Mouse (Mus musculus): ENCODE results near the gene Fgl2. TPM values are rescaled to one million over a fixed set of nuclear protein-coding genes. Genes with fewer than 3 reads are reported as not detected.

Gene Fgl2
- polyA plus RNA-seq, 2 experiments, result 0.99 to 1.8 TPM

DNA sequence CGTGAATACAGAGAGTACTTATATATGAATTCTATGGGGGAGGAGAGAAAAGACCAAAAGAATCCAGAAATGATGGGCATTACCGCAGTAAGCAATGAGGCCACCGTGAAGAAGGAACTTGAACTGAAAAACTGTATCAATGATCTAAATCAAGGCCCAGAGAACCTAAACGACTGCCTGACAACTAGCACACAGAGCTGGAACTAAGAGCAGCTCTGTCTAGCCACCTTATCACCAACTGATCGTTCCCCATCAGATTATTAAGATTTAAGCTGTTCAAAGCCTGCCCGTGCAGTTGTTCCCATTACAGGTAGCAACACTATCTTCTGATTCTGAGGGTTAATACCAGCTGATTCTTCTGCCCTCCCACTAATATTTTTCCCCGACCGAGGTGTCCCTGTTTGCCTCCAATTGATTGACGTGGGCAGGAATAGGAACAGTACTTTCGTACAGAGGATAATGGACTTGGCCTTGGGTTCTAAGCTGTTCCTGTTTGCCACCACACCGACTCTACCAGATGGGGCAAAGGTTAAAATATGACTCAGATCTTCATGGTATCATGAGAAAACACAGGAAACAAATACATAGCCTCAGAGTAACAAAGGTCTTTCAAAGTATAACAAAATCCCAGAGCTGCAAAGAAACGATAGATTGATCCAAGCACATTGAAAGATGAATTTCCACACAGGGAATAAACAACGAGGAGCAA lies 12.0 kb downstream of the Fgl2 start:
- WGBS, result 83% methylated on average over 13 of the region's 13 CpGs
- Histone ChIP-seq H3K27ac (replicated peaks; ENCODE audit: low read depth, low read length) (no peak overlapping the region), H3K9ac (ENCODE audit: low read depth, low read length, severe bottlenecking) (no peak overlapping the region), H3K4me3 (replicated peaks; ENCODE audit: low read length) (no peak overlapping the region), H3K4me2 (replicated peaks; ENCODE audit: low read depth, low read length, severe bottlenecking) (no peak overlapping the region), H3K4me1 (ENCODE audit: control insufficient read depth, insufficient read depth, low read length) (peaks cover 6% of the 10 kb centered on the region; the same call in 1 of the 2 replicates), H3K9me3 (ENCODE audit: control insufficient read depth, low read length) (no peaks in the 10 kb centered on the region), H3K36me3 (ENCODE audit: control insufficient read depth, insufficient read depth, low read length) (no peaks in the 10 kb centered on the region), H3K27me3 (ENCODE audit: control insufficient read depth, insufficient read depth, low read length) (no peaks in the 10 kb centered on the region)
- no peak for ATAC-seq (ENCODE audit: low FRiP score, low read depth)
- no peak for TF ChIP-seq POLR2A (IDR thresholded peaks at IDR 0.05; ENCODE audit: borderline replicate concordance, extremely low read depth, insufficient read depth, insufficient read length)
- DNase-seq (ENCODE audit: low spot score), result no peak

DNA sequence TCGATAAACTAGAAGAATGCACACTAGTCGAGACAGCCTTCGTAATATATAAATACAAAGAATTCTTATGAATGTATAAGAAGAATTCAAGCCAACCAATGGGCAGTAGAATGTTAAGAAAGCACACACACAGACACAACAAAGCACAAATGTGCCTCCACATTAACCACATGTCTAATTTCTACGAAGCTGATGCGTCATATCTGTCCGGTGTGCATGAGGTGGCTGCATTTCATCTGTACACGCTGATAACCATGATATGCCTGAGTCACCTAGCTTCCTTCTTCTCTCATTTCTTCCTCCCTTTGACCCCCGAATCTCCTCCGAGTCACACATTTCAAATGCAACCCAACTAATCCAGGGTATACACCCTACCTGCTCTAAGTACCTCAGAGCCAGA lies 12.5 kb downstream of the Fgl2 start:
- H3K4me3 ChIP-seq (replicated peaks; ENCODE audit: low read length), result no peak overlapping the region
- H3K36me3 ChIP-seq (ENCODE audit: control insufficient read depth, insufficient read depth, low read length), result no peaks in the 10 kb centered on the region
- no peaks in the 10 kb centered on the region for H3K9me3 ChIP-seq (ENCODE audit: control insufficient read depth, low read length)
- no peak overlapping the region for H3K4me2 ChIP-seq (replicated peaks; ENCODE audit: low read depth, low read length, severe bottlenecking)
- TF ChIP-seq POLR2A (IDR thresholded peaks at IDR 0.05; ENCODE audit: borderline replicate concordance, extremely low read depth, insufficient read depth, insufficient read length), result no peak
- no peaks in the 10 kb centered on the region for H3K27me3 ChIP-seq (ENCODE audit: control insufficient read depth, insufficient read depth, low read length)
- ATAC-seq (ENCODE audit: low FRiP score, low read depth), result no peak
- H3K27ac ChIP-seq (replicated peaks; ENCODE audit: low read depth, low read length), result no peak overlapping the region
- 92% methylated on average over 9 of the region's 9 CpGs for WGBS
- peaks cover 6% of the 10 kb centered on the region; the same call in 1 of the 2 replicates for H3K4me1 ChIP-seq (ENCODE audit: control insufficient read depth, insufficient read depth, low read length)
- no peak for DNase-seq (ENCODE audit: low spot score)
- H3K9ac ChIP-seq (ENCODE audit: low read depth, low read length, severe bottlenecking), result no peak overlapping the region

DNA sequence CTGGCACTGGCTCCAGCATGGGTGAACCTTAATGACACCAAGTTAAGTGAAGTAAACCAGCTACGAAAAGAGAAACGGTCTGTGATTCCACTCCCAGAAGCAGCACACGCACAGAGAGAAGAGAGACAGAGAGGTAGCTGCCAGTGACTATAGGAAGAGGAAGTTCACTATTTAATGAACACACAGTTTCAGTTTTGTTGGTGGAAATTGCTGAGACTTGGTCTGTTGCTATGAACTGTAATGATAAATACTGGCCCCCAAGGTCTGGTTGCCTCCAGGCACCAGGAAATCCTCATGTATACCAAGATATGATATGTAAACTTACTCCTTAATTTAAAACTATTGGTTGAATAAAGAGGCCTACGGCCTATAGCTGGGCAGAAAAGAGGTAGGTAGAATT lies 14.0 kb downstream of the Fgl2 start:
- Histone ChIP-seq H3K4me3 (replicated peaks; ENCODE audit: low read length) (no peak overlapping the region), H3K4me2 (replicated peaks; ENCODE audit: low read depth, low read length, severe bottlenecking) (no peak overlapping the region), H3K9ac (ENCODE audit: low read depth, low read length, severe bottlenecking) (no peak overlapping the region), H3K27ac (replicated peaks; ENCODE audit: low read depth, low read length) (no peak overlapping the region), H3K9me3 (ENCODE audit: control insufficient read depth, low read length) (no peaks in the 10 kb centered on the region), H3K36me3 (ENCODE audit: control insufficient read depth, insufficient read depth, low read length) (no peaks in the 10 kb centered on the region), H3K4me1 (ENCODE audit: control insufficient read depth, insufficient read depth, low read length) (peaks cover 6% of the 10 kb centered on the region; the same call in 1 of the 2 replicates), H3K27me3 (ENCODE audit: control insufficient read depth, insufficient read depth, low read length) (no peaks in the 10 kb centered on the region)
- DNase-seq (ENCODE audit: low spot score) (no peak), ATAC-seq (ENCODE audit: low FRiP score, low read depth) (no peak)
- no peak for TF ChIP-seq POLR2A (IDR thresholded peaks at IDR 0.05; ENCODE audit: borderline replicate concordance, extremely low read depth, insufficient read depth, insufficient read length)
- 87% methylated on average over 4 of the region's 4 CpGs for WGBS

DNA sequence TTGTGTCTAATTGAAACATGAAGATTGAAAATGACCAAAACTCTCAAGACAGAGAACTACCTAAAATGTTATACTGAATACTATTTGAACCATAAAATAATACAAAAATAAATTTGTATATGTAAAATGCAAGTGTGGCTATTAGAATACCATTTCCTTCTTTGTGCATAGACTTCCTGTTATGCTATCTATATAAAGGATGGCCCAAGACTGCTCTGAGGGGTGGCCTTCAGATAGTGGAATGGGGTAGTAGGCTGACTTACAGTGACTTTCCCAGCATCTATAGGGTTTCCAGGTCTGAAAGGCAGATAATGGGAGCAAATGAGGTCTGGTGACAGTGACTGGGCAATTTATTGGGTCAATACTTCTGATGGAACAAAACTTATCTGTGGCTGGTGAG lies 14.9 kb downstream of the Fgl2 start:
- H3K4me2 ChIP-seq (replicated peaks; ENCODE audit: low read depth, low read length, severe bottlenecking), result no peak overlapping the region
- H3K4me1 ChIP-seq (ENCODE audit: control insufficient read depth, insufficient read depth, low read length), result peaks cover 6% of the 10 kb centered on the region; the same call in 1 of the 2 replicates
- TF ChIP-seq POLR2A (IDR thresholded peaks at IDR 0.05; ENCODE audit: borderline replicate concordance, extremely low read depth, insufficient read depth, insufficient read length), result no peak
- no peaks in the 10 kb centered on the region for H3K27me3 ChIP-seq (ENCODE audit: control insufficient read depth, insufficient read depth, low read length)
- DNase-seq (ENCODE audit: low spot score) (no peak), ATAC-seq (ENCODE audit: low FRiP score, low read depth) (no peak)
- H3K4me3 ChIP-seq (replicated peaks; ENCODE audit: low read length), result no peak overlapping the region
- H3K9me3 ChIP-seq (ENCODE audit: control insufficient read depth, low read length), result no peaks in the 10 kb centered on the region
- H3K9ac ChIP-seq (ENCODE audit: low read depth, low read length, severe bottlenecking), result no peak overlapping the region
- H3K36me3 ChIP-seq (ENCODE audit: control insufficient read depth, insufficient read depth, low read length), result no peaks in the 10 kb centered on the region
- no peak overlapping the region for H3K27ac ChIP-seq (replicated peaks; ENCODE audit: low read depth, low read length)

DNA sequence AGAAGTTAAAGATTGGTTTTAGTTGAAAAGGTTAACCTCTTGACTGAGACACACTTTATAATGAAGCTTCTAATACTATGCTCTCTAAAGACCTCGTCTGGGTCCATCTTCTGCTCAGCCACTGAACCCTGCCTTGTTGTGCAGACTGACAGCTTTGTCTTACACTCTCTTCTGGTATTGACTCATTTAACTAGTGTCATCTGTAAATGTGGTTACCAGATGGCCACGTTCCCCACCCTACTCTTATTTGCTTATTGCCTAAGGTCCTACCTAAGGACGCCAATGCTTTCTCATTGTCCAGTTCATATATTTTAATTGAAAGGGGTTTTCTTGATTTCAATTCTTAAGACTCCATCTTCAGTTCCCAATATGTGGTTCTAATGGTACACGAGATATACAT lies 16.4 kb downstream of the Fgl2 start:
- no peaks in the 10 kb centered on the region for H3K36me3 ChIP-seq (ENCODE audit: control insufficient read depth, insufficient read depth, low read length)
- H3K4me2 ChIP-seq (replicated peaks; ENCODE audit: low read depth, low read length, severe bottlenecking), result no peak overlapping the region
- no peak overlapping the region for H3K27ac ChIP-seq (replicated peaks; ENCODE audit: low read depth, low read length)
- no peak overlapping the region for H3K9ac ChIP-seq (ENCODE audit: low read depth, low read length, severe bottlenecking)
- 69% methylated on average over 4 of the region's 4 CpGs for whole genome bisulfite sequencing
- ATAC-seq (ENCODE audit: low FRiP score, low read depth) (no peak), DNase-seq (ENCODE audit: low spot score) (no peak)
- no peaks in the 10 kb centered on the region for H3K27me3 ChIP-seq (ENCODE audit: control insufficient read depth, insufficient read depth, low read length)
- no peaks in the 10 kb centered on the region for H3K9me3 ChIP-seq (ENCODE audit: control insufficient read depth, low read length)
- TF ChIP-seq POLR2A (IDR thresholded peaks at IDR 0.05; ENCODE audit: borderline replicate concordance, extremely low read depth, insufficient read depth, insufficient read length), result no peak
- H3K4me3 ChIP-seq (replicated peaks; ENCODE audit: low read length), result no peak overlapping the region
- peaks cover under 1% of the 10 kb centered on the region; the same call in 1 of the 2 replicates for H3K4me1 ChIP-seq (ENCODE audit: control insufficient read depth, insufficient read depth, low read length)

Measured in limb, embryonic 14.5 days (tissue).